Mouse (Mus musculus): ENCODE measurements around the gene Cyb561d2.

The Cyb561d2 gene

DNA sequence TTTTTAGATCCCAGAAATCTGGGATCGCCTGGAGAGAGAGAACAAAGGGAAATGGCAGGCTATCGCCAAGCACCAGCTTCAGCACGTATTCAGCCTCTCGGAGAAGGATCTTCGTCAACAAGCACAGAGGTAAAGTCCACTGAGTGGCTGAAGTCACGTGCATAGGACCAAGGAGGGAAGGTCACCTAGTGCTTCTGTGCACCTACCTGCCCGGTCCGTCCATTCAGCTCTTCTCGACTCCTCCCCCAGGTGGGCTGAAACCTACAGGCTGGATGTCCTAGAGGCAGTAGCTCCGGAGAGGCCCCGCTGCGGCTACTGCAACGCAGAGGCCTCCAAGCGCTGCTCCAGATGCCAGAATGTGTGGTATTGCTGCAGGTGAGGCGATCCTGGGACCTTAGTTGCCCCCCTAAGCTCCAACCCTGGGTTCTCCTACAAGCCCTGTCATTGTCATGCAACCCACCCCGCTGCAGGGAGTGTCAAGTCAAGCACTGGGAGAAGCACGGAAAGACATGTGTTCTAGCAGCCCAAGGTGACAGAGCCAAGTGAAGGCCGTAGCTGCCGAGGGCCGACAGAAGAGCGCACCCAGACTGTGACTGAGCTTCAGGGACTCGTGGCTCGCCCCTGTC, 8.6 kb upstream of the Cyb561d2 start:
- DNase-seq (ENCODE audit: low read depth, low spot score): no peak

DNA sequence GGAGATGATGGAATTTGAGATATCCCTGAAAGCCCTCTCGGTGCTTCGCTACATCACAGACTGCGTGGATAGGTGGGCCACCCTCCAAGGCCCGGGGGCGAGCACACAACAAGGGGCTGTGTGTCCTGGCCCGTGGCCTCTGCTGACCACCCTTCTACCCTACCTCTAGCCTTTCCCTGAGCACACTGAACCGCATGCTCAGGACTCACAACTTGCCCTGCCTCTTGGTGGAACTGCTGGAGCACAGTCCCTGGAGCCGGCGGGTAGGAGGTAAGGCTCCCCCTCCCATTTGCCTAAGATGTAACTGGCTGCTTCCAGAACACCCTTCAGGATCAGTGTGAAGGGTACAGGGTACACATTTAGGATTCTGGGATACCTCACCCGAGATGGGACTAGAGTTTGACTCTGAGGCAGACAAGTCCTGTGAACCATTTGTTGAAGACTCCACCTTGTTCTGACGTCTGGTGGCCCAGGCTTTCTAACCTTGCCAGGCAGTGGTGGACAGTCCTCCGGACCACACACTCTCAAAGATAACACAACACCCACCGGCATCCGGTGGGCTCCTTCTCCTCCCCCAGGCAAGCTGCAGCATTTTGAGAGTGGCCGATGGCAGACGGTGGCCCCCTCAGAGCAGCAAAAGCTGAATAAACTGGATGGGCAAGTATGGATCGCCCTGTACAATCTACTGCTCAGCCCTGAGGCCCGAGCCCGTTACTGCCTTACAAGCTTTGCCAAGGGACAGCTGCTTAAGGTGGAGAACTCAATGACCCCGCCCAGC, 7.5 kb upstream of the Cyb561d2 start:
- DNase-seq (ENCODE audit: low read depth, low spot score): no peak

DNA sequence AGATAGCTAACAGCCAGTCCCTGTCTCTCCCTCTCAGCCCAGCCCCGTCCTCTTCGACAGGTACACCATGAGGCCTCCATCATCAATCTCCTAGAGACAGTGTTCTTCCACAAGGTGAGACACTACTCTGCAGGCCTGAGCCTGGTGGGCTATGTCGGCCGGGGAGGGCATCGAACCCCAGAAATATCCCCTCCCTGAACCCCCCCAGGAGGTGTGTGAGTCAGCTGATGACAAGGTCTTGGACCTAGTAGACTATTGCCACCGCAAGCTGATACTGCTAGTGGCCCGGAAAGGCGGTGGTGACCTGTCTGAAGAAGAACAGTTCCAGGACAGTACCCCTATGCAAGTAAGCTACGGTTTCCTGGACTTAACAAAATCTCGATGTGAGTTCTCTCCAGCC, 6.8 kb upstream of the Cyb561d2 start:
- DNase-seq (ENCODE audit: low read depth, low spot score): no peak

DNA sequence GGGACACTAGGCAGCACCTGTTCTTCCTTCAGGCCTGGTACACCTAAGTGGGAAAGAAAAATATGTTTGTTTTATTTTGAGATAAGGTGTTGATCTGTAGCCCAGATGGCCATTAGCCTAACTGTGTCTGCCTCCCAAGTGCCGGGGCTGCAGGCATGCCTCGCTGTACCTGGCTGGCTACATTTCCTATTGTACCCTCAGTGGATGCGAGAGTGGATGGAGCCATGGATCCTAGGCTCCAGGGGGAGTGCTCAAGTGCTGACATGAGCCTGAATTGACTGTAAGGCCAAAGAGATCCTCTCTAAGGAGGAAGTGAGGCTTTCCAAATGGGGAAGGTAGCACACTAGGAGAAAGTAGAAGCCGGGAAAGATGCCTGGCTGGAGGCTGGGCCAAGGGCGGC, 6.0 kb upstream of the Cyb561d2 start:
- no peak for DNase-seq (ENCODE audit: low read depth, low spot score)

DNA sequence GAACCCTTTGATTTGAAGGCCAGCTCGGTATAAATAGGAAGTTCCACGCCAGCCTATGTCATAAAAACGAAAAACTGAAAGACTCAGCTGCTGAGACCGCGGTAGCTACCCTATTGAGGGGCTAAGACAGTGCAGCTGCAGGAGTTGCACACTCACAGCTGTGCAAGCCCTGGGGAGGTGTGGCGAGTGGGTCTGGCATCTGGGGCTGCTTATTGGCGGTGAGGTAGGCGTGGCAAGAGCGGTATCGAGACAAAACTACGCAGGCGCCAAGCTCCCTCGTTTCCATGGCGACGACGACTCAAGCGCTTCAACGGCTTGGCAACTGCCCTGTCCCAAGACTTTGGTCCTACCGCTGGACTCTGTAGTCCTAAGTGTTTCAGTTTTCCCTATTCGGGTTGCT, 5.0 kb upstream of the Cyb561d2 start, which contains the start of gene Zmynd10:
Gene Zmynd10 (plus strand): TSS at position 273 of the 400 bp plus-strand sequence.
- DNase-seq (ENCODE audit: low read depth, low spot score): peak; percentile 73

DNA sequence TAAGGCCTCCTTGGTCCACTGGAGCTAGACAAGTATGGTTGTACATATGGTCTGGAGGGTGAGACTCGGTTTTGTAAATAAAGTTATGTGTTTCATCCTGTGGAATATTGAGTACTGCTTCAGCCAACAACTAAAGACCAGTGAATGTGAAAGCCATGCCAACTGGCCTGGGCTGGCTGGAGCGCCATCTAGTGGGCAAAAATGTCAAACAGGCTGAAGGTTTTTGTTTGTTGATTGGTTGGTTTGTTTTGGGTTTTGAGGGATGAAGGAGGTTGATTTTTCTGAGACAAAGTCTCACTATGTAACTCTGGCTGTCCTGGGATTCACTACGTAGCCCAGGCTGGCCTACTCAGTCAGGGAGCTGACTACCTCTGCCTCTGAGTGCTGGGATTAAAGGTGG, 3.6 kb upstream of the Cyb561d2 start:
- DNase-seq (ENCODE audit: low read depth, low spot score): no peak

DNA sequence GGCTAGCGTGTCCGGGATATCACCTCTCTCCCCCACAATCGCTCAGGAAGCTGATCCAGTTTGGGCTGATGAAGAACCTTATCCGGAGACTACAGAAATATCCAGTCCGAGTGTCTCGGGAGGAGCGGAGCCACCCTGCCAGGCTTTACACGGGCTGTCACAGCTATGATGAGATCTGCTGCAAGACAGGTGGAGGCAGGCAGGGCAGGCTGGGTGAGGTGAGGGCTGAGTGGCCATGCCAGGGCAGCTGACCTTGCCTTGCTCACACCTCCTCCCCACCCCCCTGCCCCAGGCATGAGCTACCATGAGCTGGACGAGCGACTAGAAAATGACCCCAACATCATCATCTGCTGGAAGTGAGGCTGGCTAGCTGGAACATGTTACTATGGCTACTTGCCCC, 3.2 kb upstream of the Cyb561d2 start:
- no peak for DNase-seq (ENCODE audit: low read depth, low spot score)

DNA sequence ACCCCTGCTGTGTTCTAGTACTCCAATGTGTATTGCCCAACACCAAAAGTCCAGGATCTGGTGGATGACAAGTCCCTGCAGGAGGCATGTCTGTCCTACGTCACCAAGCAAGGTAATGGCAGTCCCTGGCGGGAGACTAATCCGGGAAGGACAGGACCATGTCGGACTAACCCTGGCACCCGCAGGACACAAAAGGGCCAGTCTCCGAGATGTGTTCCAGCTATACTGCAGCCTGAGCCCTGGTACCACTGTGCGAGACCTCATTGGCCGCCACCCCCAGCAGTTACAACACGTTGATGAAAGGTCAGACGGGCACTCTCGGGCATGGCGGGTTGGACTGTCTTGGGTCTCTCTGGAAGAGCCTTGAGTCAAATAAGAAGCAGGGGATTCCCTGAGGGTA, 2.7 kb upstream of the Cyb561d2 start:
- DNase-seq (ENCODE audit: low read depth, low spot score): no peak

DNA sequence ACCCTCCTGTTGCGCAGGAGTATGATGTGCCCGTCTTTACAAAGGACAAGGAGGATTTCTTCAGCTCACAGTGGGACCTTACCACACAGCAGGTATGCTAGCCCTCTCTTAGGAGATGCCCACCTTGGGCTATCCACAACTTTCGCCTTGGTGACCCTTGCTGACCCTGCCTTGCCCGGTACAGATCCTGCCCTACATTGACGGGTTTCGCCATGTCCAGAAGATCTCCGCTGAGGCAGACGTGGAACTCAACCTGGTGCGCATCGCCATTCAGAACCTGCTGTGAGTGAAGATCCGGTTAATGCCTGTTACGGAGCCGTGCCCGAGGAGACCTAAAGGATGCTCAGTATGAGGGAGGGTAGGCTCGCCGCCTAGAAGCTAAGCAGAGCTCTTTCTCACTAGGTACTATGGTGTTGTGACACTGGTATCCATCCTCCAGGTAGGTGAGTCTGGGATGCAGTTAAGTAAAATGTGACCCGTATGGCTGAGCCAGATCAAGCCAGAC, 2.3 kb upstream of the Cyb561d2 start:
- DNase-seq (ENCODE audit: low read depth, low spot score): no peak

DNA sequence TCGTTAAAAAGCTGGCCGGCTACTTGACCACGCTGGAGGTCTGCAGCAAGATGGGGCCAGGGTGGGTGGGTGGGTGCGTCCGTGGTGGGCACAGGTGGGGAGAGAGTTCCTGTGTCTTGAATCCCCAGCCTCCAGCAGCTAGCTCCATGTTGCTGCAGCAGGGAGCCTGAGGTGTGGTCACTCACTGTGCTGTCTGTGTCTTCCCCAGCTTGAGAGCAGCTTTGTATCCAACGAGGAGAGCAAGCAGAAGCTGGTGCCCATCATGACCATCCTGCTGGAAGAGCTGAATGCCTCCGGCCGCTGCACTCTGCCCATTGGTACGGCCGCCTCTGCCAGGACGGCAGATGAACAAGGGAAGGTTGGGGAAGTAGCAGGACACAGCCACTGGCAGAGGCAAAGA, 1.3 kb upstream of the Cyb561d2 start:
- no peak for DNase-seq (ENCODE audit: low read depth, low spot score)

DNA sequence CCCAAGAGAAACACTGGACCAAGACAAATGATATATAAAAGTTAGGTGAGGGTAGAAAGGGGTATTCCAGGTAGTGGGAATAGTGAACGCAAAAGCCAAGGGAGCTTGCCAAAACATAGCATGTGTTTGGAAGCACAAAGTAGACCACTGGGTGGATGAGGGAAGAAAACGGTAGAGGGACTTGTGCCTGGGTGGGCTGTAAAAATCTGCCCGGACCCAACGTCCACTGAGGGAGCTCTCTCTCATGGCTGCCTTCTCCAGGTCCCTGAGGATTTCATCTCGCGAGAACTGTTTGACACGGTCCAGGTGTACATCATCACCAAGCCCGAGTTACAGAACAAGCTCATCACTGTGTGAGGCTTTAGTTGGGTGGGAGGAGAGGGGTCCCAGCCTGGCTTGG, 728 bp upstream of the Cyb561d2 start:
- DNase-seq (ENCODE audit: low read depth, low spot score): no peak

DNA sequence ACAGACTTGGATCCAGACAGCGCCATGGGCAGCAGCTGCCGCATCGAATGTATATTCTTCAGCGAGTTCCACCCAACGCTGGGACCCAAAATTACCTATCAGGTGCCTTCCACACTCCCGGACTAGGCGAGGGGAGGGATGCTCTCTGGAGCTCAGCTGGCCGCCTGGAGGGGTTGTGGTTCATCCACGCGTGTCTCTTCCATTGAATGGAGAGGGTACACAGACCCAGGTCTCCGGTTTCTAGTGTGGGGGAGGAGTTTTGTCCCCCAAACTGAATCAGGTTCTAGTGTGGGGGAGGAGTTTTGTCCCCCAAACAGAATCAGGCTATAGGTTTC, 326 bp upstream of the Cyb561d2 start:
- no peak for DNase-seq (ENCODE audit: low read depth, low spot score)

DNA sequence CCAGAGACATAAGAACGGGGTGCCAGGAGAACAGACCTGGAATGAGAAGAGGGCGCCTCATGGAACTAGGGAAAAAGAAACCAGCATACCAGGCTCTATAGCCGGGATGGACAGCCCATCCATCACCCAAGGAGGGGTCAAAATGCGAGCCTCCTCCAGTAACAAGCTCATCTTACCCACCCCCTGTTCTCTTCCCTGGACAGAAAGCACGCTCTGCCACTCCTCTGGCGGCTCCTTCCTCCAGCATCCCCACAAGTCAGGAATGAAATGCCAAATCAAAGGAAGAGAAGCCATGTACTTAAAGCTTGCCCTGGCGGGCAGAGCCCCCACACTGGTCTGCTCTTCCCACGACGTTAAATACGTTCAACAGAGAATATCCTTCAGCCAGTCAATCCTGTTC, 988 bp downstream of the Cyb561d2 start:
- no peak for DNase-seq (ENCODE audit: low read depth, low spot score)

DNA sequence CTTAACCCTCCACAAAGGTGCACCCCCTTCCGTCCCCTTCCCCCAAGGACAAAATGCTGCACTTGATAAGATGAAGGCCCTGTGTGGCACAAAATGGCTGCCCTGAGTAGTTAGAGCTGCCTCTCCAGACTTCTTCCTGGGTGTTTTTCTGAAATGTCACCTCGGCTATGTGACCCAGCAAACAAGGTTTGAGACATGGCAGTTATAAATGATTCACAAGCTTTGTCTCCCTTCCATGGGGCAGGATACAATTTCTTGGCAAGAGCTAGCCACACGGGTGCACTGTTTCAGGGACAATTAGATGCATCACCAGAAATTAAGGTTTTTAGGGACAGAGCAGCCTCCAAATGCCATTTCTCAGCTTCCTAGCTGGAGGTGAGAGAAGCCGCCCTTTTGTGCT, 1.6 kb downstream of the Cyb561d2 start:
- DNase-seq (ENCODE audit: low read depth, low spot score): no peak

DNA sequence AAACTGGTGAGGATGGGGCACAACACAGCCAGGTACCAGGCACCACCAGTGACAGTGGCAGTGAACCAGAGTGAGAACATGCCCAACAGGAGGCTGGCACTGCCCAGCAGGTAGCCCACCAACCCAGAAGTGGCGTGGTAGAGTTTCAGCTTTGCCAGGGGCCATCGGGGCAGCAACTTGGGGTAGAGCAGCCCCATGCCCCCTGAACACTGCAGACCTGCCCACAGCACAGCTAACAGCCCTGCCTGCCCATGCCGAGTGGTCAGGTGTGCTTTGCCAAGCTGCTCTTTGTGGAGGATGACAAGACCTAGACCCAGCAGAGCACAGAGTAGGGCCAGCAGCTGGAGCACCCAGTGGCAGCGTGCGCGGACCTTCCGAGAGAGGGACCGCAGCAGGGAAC, 2.1 kb downstream of the Cyb561d2 start:
- no peak for DNase-seq (ENCODE audit: low read depth, low spot score)

DNA sequence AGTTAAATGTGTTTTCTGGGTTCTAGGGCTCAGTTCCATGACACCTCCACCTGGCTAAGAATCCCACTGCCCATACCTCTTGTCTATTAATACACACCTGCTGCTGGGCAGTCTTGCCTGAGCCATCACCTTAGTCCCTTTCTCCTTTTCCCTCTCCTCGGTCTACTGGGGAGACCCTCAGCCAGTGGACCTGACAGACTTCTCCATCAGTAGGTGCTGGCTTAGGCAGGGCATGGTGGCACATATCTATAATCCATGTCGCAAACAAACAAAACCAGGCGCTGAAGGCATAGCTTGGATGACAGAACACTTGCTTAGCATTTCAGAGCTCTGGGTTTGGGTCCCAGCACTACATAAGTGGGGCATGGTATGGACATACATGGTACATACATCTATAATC, 3.3 kb downstream of the Cyb561d2 start:
- DNase-seq (ENCODE audit: low read depth, low spot score): no peak

DNA sequence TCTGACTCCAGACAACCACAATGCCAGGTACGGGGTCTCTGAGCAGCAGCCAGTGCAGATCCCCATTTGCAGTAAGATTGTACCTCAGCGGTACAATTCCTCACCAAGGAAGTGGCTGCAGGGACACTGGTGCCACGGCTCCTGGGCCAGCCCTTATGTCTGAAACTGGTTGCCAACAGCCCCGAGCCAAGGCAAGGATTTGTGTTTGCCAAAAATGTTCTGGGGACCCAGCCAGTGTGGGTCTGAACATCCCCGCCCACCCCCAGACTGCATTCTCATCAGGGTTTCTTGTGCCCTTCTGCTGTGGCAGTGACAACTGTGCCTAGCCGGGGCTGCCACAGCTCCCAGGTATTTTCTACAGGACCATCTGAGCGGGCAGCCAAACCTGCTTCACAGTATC, 3.8 kb downstream of the Cyb561d2 start:
- no peak for DNase-seq (ENCODE audit: low read depth, low spot score)

DNA sequence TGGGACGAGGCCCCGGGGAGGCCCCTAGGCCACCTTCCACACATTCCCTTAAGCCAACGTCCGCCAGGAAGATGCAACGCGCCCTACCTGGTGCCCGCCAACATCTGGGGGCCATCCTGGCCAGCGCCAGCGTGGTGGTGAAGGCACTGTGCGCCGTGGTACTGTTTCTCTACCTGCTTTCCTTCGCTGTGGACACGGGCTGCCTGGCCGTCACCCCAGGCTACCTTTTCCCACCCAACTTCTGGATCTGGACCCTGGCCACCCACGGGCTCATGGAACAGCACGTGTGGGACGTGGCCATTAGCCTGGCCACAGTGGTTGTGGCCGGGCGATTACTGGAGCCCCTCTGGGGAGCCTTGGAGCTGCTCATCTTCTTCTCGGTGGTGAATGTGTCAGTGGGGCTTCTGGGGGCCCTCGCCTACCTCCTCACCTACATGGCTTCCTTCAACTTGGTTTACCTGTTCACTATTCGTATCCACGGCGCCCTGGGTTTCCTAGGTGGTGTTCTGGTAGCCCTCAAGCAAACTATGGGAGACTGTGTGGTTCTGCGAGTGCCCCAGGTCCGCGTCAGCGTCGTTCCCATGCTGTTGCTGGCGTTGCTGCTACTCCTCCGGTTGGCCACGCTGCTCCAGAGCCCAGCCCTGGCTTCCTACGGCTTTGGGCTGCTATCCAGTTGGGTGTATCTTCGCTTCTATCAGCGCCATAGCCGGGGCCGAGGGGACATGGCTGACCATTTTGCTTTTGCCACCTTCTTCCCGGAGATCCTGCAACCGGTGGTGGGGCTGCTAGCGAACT, 7.4 kb downstream of the Cyb561d2 start:
- DNase-seq (ENCODE audit: low read depth, low spot score): no peak

DNA sequence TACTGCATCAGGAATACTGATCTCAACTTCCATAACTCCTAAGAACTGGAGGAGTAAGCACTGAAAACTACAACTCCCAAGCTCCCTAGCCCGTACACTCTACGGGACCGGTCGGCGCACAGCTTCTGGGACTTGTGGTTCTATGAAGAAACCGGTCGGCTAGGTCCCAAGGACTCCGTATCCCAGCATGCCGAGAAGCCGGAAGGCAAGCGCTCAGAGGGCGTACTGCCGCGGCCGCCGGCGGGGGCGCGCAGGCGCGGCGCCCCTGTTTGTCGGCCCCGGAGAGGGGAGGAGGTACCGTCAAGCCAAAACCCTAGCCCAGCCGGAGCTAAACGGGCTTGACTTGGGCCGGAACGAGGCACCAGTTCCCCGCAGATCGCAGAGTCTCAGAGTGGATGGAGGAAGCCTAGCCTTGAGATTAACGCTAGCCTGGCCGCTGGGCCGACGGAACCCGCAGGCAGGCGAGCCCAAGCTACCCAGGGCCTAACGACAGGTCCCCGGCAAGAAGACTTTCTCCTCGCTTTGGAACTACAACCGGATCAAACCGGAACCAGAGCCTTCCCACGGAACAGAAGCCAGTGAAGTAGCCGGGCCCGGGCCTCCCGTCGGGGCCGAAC, 8.1 kb downstream of the Cyb561d2 start, which contains the start of gene Tmem115:
Gene Tmem115 (plus strand): TSS at position 155 of the 617 bp plus-strand sequence.
- peak; percentile 88 for DNase-seq (ENCODE audit: low read depth, low spot score)

DNA sequence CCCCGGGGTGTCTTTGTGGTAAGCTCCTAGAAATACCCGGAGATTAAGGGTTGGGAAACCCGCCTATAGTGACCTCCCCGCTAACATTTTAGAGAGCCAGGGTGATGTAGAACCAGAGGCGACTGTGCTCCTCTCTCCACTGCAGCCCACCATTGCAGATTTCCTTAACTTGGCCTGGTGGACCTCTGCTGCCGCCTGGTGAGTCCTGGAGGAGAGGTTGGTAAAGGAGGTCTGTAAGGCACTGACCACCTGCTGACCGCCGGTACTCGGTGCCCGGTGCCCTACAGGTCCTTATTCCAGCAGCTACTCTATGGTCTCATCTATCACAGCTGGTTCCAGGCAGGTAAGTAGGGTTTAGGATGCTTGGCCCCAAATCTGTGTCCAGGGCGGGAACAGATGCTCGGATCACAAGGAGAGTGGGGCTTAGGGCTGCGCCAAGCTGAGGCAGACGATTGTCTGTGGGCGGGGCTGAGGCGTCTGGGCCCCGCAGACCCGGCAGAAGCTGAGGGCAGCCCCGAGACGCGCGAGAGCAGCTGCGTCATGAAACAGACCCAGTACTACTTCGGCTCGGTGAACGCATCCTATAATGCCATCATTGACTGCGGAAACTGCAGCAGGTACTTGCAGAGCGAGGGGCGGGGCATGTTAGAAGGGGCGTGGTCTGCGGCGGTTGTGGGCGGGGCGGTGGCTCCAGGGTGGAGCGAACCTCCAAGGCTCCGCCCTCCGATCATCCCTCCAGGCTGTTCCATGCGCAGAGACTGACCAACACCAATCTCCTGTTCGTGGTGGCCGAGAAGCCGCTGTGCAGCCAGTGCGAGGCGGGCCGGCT, 15.6 kb downstream of the Cyb561d2 start:
- DNase-seq (ENCODE audit: low read depth, low spot score): peak; percentile 75

DNA sequence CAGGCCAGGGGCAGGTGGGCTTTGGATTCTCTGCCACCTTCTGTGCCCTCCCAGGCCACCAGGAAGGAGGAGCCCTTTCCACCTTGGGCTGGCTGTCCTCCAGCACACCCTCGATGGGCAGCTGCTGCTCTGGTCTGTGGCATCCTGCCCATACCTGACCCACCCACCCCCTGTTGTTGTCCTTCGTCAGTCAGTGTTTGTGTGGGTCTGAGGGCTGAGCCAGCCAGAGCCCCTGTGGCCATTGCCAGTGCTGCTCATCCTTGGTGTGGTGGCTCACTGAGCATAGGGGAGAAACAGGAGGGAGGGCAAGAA, 19.6 kb downstream of the Cyb561d2 start:
- DNase-seq (ENCODE audit: low read depth, low spot score): no peak
